Mouse (Mus musculus): ENCODE data around the gene Milr1.
"Not testable (repeated sequence)": the region's sequence is repeated elsewhere in the genome, so short reads cannot be mapped to it uniquely, and the experiment has no call there.

Gene Milr1

DNA sequence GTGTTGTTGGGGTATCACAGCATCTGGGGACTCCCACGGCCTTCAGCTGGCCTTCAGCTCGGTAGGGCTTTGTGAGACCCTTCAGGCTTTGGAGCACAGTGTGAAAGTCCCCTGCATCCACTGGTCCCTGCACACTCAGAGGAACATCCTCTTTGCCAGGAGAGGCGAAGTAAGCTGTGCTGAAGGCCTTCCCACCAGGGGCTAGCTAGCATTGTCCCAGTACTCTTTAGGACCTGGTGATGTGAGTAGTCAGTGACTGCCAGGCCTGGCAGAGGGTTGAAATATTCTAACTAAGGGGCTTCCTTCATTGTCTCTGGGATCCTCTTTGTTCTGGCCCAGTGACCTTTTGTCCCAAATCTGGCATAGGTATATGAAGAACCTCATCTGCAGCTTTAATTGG, 14.4 kb upstream of the Milr1 start:
- no peak for DNase-seq

DNA sequence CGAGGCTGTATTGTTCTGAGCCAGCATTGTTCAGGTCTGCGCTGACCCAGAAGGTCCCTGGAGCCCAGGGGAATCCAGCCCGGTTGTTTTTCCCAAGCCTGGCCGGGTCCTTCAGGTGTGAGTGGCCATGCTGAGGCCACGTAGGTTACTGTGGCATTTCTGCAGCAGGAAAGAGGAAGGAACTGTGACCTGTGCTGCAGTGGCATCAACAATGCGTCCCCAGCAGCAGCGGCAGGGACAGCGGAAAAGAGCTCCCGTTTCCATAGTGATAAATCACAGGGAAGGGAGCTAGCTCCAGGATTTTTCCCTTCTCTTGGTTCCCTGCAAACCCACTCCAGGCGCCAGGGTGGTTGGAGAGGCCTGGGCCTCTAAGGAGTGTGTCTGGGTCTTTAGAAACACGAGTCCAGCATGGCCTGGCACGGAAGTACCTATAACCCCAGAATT, 13.8 kb upstream of the Milr1 start:
- DNase-seq, result peak; percentile 56

DNA sequence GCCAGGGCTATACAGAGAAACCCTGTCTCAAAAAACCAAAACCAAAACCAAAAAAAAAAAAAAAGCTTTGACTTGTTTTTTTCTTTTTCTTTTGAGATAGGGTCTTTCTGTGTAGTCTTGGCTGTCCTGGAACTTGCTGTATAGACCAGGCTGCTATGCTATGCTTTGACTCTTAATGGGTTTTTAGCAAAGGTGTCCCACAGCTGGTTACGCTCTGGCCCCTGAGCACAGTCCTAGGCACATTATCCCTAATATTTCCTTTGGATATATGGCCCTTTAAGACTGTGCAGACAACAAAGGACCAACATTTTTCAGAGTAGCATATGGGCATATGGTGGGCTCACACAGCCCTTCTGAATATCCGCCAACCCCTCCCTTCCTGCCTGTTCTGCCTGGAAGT, 11.9 kb upstream of the Milr1 start:
- no peak for DNase-seq

DNA sequence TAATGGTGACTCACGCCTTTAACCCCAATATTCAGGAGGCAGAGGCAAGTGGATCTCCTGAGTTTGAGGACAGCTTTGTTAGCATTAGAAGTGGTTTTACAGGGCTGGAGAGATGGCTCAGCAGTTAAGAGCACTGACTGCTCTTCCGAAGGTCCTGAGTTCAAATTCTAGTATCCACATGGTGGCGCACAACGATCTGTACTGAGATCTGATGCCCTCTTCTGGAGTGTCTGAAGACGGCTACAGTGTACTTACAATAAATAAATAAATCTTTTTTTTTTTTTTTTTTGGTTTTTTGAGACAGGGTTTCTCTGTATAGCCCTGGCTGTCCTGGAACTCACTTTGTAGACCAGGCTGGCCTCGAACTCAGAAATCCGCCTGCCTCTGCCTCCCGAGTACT, 10.3 kb upstream of the Milr1 start:
- not testable (repeated sequence) for DNase-seq

DNA sequence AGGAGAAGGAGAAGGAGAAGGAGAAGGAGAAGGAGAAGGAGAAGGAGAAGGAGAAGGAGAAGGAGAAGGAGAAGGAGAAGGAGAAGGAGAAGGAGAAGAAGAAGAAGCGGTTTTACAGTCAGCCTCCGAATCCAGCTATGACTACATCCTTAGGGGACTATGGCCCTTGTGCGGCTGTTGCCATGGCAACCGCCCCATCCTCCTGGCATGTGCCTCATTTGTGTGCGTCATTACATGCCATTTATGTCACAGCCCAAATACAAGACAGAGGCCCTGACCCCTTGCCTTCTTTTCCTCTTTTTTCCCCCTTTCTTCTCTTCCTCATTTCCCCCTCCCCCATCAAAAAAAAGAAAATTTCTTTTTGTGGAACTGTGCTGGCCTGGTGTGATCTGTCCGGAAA, 9.8 kb upstream of the Milr1 start:
- DNase-seq, result peak; percentile 35

DNA sequence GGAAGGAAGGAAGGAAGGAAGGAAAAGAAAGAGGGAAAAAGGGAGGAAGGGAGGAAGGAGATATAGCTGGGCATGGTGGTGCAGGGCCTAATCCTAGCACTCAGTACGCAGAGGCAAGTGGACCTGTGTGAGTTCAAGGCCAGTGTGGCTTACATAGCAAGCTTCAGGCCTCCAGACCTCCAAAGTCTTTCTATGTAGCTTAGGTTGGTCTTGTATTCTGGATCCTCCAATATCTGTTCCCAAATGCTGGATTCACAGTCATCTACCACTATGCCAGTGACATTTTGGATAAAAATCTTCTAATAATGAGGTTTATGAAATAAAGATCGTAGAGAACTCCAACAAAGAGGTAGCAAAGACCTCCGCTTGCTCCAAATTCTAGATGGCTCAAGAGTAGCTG, 9.2 kb upstream of the Milr1 start:
- no peak for DNase-seq

DNA sequence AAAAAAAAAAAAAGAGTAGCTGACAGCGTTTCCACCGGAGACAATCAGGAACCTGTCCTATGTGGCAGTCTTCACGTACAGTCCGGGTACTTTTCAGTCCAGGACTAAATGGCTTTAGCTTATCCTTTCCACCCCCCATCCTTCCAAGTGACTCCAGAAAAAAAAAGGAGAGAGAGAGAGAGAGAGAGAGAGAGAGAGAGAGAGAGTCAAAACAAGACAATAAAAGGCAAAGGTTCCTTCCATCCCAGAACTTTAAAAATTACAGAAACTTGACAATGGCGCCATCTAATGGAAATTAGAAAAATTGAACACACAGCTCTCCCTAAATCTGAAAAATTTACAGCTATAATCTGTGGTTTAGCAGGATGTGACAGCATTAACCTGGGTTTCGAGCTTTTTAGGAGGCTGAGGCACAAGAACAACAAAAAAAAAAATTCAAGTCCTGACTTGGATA, 8.6 kb upstream of the Milr1 start:
- no peak for DNase-seq

DNA sequence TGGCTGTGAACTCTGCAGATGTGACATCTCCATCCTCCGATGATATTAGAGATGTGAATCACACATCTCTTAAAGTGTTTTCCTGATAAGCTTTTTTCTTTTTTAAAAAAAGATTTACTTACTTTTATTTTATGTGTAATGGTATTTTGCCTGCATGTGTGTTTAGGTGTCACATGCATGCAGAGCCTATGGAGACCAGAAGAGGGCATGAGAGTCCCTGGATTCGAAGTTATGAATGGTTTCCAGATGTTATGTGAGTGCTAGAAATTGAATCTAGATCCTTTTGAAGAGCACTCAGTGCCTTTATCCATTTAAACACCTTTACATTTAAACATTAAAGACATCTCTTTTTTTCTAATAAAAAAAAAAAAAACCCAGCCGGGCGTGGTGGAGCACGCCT, 6.1 kb upstream of the Milr1 start:
- no peak for DNase-seq

DNA sequence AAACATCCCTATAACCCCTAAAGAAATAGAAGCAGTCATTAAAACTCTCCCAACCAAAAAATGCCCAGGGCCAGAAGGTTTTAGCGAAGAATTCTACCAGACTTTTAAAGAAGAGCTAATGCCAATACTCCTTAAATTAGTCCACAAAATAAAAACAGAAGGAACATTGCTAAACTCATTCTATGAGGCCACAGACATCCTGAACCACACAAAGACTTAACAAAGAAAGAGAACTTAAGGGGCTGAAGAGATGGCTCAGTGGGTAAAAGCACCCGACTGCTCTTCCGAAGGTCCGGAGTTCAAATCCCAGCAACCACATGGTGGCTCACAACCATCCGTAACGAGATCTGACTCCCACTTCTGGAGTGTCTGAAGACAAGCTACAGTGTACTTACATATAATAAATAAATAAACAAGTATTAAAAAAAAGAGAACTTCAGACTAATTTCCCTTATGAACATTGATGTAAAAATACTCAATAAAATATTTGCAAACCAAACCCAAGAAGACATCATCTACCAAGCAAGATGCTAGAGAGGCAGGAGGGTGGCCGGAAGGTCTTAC, 1.4 kb upstream of the Milr1 start:
- not testable (repeated sequence) for DNase-seq

DNA sequence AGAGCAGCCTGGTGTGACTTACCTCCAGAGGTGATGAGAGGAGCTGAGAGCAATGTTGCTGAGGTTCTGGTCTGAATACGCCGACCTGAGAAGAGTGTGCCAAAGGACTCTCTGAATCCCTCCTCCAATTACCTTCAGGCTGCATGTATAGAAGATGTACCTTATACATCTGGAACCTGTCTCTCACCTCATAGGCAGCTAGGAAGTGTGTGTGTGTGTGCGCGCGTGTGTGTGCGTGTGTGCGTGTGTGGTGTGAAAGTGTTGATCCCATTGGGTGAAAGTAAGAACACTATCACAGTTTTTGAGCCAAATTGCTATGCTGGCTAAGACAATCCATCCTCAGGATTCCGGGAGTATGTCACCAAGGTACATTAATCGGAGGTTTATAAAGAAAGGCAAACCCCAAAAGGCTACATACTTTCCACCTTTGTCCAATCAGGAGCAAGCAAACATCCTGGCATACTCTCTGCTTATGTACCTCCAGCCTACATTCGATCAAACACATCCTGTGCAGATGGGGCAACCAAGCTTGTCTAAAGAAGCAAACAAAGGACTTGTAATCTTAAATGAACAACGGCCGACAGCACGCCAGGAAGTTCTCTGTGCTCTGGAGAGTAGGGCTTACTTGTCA, 790 bp upstream of the Milr1 start, which contains the start of gene Pecam1:
Gene Pecam1, minus strand, starts transcription at position 508 of the 631 bp plus-strand sequence.
- no peak for DNase-seq

DNA sequence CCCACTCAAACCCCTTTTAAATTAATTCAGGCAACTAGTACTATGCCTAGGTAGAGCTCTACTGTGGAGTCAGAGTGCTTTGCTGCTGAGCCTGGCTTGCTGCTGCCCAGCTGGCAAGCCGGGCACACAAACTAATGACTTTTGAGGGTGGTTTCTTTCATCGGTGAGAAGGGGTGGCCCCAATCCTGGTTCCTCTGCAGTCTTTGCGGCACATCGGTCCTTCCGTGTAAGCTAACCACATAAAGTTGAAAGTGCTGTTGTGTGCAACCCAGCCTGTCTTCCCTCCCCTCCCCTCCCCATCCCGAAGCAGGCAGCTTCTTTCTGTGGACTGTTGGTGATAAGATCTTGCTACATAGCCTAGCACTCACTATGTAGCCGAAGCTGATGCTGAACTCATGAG, 1.1 kb downstream of the Milr1 start:
- no peak for DNase-seq

DNA sequence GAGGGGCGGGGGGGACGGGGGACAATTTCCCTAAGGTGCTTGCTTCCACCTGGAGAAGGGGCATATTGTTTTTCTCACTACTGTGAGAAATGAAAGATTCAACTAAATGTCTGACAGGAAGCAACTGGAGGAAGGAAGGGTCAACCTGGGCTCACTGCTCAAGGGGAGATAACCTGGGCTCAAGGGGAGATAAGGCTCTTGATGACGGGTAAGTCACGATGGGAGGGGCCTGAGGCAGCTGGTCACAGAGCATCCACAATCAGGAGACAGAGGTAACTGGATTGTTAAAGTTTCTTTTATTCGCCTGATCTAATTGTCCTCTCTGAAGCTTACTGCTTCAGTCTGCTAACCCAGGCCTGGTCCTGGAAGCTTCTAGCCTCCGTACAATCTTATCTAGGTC, 2.3 kb downstream of the Milr1 start:
- no peak for DNase-seq

DNA sequence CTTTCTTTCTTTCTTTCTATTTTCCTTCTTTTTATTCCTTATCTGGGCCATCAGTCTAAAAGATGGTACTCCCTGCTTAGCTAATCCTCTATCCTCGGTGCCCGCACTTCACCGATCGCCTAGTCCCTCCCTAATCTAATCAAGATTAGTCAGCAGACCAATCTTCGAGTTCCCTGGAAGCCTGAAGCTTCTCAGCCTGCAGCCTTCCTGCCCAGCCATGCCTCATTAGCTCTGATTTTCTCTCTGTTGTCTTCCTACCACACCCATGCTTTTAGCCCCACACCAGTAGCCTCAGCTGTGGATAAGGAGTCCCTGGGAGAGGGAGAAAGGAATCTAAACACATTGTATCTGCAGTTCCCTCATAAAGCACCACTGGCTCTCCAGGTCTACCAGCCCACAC, 4.6 kb downstream of the Milr1 start:
- no peak for DNase-seq

DNA sequence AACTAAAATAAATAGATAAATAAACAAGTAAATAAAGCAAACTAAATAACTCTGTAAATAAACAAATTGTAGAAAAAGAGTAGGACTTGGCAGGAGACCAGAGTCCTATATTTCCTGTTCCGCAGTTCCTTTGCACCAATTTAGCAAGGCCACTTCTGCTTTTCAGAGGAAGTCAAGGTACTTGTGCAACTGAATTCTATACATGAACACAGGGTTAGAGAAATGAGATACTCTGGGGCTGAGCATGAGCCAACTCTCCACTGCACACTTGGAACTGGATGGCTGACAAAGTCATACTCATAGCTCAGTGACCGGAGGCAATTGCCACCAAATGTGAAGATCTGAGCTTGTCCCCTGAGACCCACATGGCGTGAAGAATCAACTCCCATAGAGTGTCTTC, 8.0 kb downstream of the Milr1 start:
- DNase-seq, result no peak

DNA sequence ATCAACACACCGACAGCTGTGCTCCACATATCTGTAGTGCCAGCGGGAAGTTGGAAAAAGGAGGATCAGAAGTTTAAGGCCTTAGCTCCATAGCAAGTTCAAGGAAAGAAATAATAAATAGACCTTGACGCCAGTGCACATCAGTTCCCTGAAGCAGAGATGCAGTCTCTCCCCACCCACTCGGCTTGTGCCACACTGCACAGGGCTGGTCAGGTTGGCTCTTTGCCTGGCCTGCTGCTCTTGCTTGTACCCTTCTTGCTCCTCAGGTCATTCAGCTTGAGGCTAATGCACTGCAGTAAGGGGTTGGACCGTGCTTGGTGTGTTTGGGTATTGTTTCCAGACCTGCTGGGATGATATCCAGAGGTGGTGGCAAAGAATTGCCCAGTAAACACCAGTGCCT, 9.5 kb downstream of the Milr1 start:
- no peak for DNase-seq

DNA sequence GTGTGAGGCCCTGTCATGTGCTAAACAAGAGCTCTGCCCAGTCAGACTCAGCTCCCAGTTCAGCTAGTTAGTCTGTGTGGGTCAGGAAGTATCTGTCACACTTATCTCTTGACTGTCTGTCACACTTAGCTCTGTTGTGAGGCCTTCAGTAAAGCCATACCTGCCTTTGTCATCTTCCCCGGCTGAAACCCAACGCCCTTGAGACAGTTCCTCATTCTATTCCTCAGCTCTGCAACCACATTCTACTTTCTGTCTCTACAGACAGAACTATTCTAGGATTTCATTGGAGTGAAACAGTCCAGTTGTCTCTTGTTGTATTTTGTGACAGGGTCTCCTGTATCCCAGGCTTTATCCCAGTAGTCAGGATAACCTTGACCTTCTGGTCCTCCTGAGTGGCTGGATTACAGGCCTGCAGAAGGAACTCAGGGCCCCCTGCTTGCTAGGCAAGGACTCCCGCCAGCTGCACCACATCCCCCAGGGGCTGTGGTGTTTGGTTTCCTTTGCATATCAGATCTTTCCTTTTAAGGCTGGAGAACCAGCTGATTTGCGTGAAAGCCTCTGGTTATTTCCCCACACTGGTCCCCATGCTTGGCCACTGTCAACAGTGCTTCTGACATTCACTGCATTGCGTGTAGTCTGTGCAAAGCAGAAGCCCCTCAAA, 11.2 kb downstream of the Milr1 start:
- DNase-seq, result no peak

DNA sequence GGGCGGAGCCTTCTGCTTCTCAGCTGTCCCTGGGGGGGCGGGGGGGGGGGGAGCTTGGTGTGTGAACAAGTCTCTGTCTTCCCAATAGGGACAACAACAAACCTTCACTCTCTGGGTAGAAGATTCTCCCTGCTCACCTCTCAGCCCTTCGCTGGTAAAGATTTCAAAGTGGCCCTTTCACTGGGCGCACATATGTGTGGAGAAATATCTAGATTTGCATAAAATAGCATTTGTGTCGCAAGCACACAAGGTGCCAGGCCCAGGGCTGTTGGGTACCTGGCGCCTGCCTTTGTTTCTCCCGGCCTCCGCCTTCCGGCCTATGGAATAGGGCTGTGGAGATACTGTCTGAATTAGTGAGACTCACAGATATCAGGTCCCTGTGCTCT, 11.8 kb downstream of the Milr1 start:
- DNase-seq, result no peak

DNA sequence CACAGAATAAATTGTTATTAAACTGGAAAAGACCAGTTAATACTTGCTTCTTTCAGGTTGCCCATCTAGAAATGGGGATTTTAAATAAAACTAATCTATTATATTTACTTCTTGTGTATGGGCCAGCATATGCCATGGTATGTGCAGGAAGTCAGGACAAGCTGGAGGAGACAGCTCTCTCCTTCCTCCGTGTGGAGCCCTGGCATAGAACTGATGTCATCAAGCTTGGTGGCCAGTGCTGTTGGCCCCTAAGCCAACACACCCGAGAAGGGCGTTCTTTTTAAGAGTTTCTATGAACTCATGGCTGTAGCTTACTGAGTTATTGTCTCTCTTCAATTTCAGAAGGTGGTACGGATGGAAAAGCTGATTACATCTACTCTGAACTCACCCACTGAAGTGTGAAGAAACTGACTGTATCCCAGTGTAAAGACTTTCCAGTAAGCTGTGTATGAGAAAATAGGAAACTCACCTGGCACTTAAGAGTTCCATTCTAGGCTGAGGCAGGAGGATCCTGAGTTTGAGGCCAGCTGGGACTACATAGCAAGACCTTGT, 15.7 kb downstream of the Milr1 start:
- DNase-seq, result no peak

DNA sequence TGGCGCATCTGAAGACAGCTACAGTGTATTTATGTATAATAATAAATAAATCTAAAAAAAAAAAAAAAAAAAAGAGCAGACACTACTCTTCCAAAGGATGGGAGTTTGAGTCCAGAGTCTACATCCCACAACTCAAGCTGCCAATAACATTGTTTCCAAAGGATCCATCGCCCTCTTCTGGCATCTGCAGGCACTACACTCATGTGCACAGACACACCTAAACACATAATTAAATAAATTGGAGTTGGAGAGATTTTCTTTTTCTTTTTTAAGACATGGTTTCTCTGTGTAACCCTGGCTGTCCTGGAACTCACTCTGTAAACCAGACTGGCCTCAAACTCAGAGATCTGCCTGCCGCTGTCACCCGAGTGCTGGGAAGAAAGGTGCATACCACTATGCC, 16.5 kb downstream of the Milr1 start:
- no peak for DNase-seq

DNA sequence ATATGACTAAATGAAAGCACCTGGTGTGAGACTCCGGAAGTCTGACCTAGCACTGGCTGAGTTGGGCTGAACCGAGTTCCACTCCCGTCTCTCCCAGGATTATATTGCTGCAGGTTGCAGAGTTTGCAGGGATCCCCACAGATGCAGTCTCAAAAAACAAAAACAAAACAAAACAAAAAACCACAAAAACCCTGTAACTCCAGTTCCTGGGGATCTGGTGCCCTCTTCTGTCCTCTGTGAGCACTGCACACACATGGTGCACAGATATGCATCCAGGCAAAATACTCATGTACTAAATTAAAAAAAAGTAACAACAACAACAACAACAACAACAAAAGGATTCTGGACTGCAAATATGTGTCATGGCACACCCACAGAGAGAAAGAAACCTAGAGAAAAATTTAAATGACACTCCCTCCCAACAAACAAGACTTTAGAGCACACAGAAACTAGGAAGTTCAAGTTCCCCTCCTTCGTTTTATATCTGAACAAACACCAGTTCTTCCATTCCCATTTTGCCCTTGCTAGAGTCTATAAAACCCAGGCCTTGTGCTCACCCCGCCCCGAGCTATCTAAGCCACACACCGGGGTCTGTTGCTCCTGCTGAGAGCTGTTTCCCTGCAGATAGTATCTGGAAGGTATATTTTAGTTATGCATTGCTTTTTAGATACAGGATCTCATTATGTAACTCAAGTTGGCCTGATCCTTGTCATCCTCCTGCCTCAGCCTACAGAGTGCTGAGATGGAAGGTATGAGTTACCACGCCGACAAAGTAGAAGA, 19.4 kb downstream of the Milr1 start:
- peak; percentile 31 for DNase-seq

DNA sequence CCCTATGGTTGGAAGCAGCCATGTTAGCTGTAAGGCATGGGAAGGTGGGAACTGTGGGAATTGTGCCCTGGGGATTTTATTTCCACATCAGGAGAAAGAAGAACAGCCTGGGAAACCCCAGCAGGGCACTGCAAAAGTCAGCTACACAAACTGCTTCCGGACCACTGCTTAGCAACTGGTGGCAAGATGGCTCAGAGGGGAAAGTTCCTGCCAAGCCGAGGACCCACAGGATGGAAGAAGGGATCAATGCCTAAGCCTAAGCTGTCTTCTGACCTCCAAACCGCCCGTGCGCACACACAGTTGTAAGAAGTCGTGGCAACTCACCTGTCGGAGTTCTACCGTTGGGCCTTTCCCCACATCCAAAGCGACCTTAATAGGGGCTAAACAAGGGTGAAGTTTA, 22.0 kb downstream of the Milr1 start:
- no peak for DNase-seq

DNA sequence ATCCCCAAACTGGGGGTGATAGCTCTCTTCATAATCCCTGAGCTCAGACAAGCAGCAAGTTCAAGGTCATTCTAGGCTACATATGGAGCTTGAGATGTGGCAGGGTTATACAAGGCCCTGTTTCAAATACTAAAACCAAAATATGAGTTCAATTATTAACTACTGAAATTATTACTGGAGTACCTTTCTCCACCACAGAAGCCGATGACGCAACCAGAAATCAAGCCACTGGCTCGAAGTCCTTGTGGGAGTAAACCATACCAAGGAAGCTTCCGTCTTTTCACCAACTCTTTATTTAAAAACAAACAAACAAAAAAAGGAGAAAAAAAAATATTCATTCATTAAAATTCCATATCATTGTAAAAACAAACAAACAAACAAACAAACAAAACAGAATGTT, 25.9 kb downstream of the Milr1 start:
- no peak for DNase-seq

DNA sequence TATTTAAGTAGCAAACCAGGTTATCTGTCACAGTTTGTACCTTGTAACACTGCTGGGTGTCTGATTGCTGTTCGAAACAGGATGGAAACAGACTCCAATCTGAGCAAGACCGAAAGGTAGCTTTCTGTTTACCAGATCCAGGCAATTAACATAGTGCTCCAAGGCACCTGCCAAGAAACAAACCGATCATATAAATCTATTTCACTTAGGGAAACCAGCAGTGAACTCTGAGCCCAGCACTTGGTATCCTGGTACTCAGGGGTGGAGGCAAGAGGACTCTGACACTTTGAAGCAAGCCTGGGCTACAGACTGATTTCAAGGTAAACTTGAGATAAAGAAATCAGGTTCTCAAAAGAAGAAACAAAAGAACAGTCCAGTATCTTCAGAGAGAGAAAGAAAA, 26.4 kb downstream of the Milr1 start:
- no peak for DNase-seq

DNA sequence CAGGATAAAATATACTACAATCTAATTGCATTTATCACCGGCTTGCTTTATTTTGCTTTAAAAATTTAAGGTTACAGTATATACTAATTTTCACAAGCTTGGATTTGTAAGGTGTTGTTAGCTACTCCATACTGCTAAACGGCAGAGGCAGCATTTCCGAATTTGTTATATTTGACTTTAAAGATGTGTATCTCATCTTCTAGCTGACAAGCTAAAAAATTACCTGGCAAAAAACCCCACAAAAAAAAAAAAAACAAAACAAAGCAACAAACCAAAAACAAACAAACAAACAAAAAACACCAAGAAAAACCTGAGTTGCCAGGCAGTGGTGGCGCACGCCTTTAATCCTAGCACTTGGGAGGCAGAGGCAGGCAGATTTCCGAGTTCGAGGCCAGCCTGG, 27.1 kb downstream of the Milr1 start:
- no peak for DNase-seq
